Mouse (Mus musculus) lung, postnatal 0 days (tissue): ENCODE results near the gene Slc25a22. TPM values are rescaled to one million over a fixed set of nuclear protein-coding genes. Genes with fewer than 3 reads are reported as not detected.
A peak's percentile ranks its signal among the peaks of the same experiment; 100 is the strongest.

Experiments used
- ATAC-seq: fragments of 200-750 bp; cut with Nextera tagmentation; 2 replicates; pipeline ENCODE4 v1.8.0; 2017; ENCODE audit warnings: moderate library complexity
- DNase-seq: peaks from one replicate; pipeline ENCODE4 v3.0.0-alpha.2; 2016; ENCODE audit warnings: low spot score
- H3K27ac ChIP-seq: fragments of 300-500 bp; sonication (generic); 2 replicates; pipeline ENCODE4 v1.5.1; 2014; ENCODE audit warnings: antibody characterized with exemption, mild to moderate bottlenecking, low read length, mixed read lengths
- H3K27me3 ChIP-seq: fragments of 300-500 bp; sonication (generic); replicated peaks from 2 replicates; pipeline ENCODE4 v1.6.1; 2014; ENCODE audit warnings: low read length, mixed read lengths; ENCODE audit not compliant: insufficient read depth
- H3K36me3 ChIP-seq: fragments of 300-500 bp; sonication (generic); 2 replicates; pipeline ENCODE4 v1.6.1; 2014; ENCODE audit warnings: low read length, mixed read lengths; ENCODE audit not compliant: insufficient read depth
- H3K4me1 ChIP-seq: fragments of 300-500 bp; sonication (generic); 2 replicates; pipeline ENCODE4 v1.6.1; 2014; ENCODE audit warnings: antibody characterized with exemption, low read depth, low read length, mixed read lengths; ENCODE audit not compliant: insufficient read depth
- H3K4me2 ChIP-seq: fragments of 300-500 bp; sonication (generic); replicated peaks from 2 replicates; pipeline ENCODE4 v1.6.1; 2014; ENCODE audit warnings: low read depth, mild to moderate bottlenecking, low read length, moderate library complexity, mixed read lengths
- H3K4me3 ChIP-seq: fragments of 300-500 bp; sonication (generic); 2 replicates; pipeline ENCODE4 v1.5.1; 2014; ENCODE audit warnings: low read depth, low read length
- H3K9ac ChIP-seq: fragments of 300-500 bp; sonication (generic); replicated peaks from 2 replicates; pipeline ENCODE4 v1.6.1; 2014; ENCODE audit warnings: low read depth, mild to moderate bottlenecking
- H3K9me3 ChIP-seq: fragments of 300-500 bp; sonication (generic); 2 replicates; pipeline ENCODE4 v1.6.1; 2016; ENCODE audit warnings: low read length, mixed read lengths
- CTCF ChIP-seq: IDR thresholded peaks from 2 replicates; pipeline ENCODE4 v1.5.1; 2016; ENCODE audit warnings: antibody characterized with exemption, mild to moderate bottlenecking
- EP300 ChIP-seq: IDR thresholded peaks from 2 replicates; pipeline ENCODE4 v1.6.1; 2016; ENCODE audit warnings: antibody characterized with exemption, mild to moderate bottlenecking, control low read depth
- WGBS: fragments of 180-500 bp; shearing (Covaris S2); extraction: QIAGEN DNeasy Blood & Tissue Kit; methylation state at CpG from one replicate; pipeline ENCODE4 v1.1.7; 2014; 5-methylcytosine and 5-hydroxymethylcytosine counted together
- polyA plus RNA-seq: library from polyadenylated mRNA; unstranded; fragments of >200 nt; fragmentation: Nextera tagmentation; extraction: Ambion mirVana; gene quantifications from 2 replicates; pipeline ENCODE4 v1.2.1, GENCODE M21; 2015

Gene Slc25a22
- polyA plus RNA-seq, 1 experiment from 2014 or later = 12.3 TPM

GRCm38 (mm10) chr7:141484186-141485120 is 46.8 kb upstream of the Slc25a22 start:
- Histone ChIP-seq H3K4me3 (no peak overlapping the region), H3K9me3 (no peaks in the 10 kb centered on the region), H3K27me3 (0 out of 2 replicates have a peak, but pooled peaks cover 3% of the 10 kb centered on the region), H3K4me1 (peaks cover 19% of the 10 kb centered on the region), H3K4me2 (no peak overlapping the region), H3K27ac (no peak overlapping the region), H3K9ac (no peak overlapping the region), H3K36me3 (no peaks in the 10 kb centered on the region)
- ATAC-seq (no peak), DNase-seq (no peak)
- 68% methylated on average over 5 of the region's 5 CpGs for WGBS
- no peak for TF ChIP-seq CTCF
- no peak for TF ChIP-seq EP300

GRCm38 (mm10) chr7:141483114-141483653 is 45.5 kb upstream of the Slc25a22 start:
- no peak overlapping the region for H3K4me2 ChIP-seq
- DNase-seq (no peak), ATAC-seq (no peak)
- TF ChIP-seq CTCF (no peak), EP300 (no peak)
- no peaks in the 10 kb centered on the region for H3K9me3 ChIP-seq
- H3K9ac ChIP-seq = no peak overlapping the region
- no peaks in the 10 kb centered on the region for H3K36me3 ChIP-seq
- H3K27me3 ChIP-seq = 0 out of 2 replicates have a peak, but pooled peaks cover 3% of the 10 kb centered on the region
- H3K4me1 ChIP-seq = peaks cover 22% of the 10 kb centered on the region
- H3K27ac ChIP-seq = no peak overlapping the region
- WGBS = 79% methylated on average over 6 of the region's 6 CpGs
- no peak overlapping the region for H3K4me3 ChIP-seq

- H3K4me2 ChIP-seq = peak overlapping the region; percentile 88
- H3K27me3 ChIP-seq = 0 out of 2 replicates have a peak, but pooled peaks cover 3% of the 10 kb centered on the region
- ATAC-seq (no peak), DNase-seq (no peak)
- H3K27ac ChIP-seq = no peak overlapping the region
- TF ChIP-seq EP300 = no peak
- no peak for TF ChIP-seq CTCF
- 33% methylated on average over 11 of the region's 11 CpGs for WGBS
- peaks cover 28% of the 10 kb centered on the region for H3K4me1 ChIP-seq
- no peaks in the 10 kb centered on the region for H3K9me3 ChIP-seq
- no peaks in the 10 kb centered on the region for H3K36me3 ChIP-seq
- no peak overlapping the region for H3K9ac ChIP-seq
- H3K4me3 ChIP-seq = peak overlapping the region; percentile 39
Measured at GRCm38 (mm10) chr7:141482531-141483024, 44.9 kb upstream of the Slc25a22 start.

GRCm38 (mm10) chr7:141481498-141482401 is 44.1 kb upstream of the Slc25a22 start:
- Histone ChIP-seq H3K9ac (0 out of 2 replicates have a peak overlapping the region, but pooled peaks have one; percentile 5), H3K9me3 (no peaks in the 10 kb centered on the region), H3K4me1 (peaks cover 33% of the 10 kb centered on the region), H3K4me3 (peak overlapping the region; percentile 39), H3K4me2 (peak overlapping the region; percentile 88), H3K27ac (no peak overlapping the region), H3K27me3 (0 out of 2 replicates have a peak, but pooled peaks cover 3% of the 10 kb centered on the region), H3K36me3 (no peaks in the 10 kb centered on the region)
- DNase-seq = peak; percentile 74
- WGBS = 1% methylated on average over 46 of the region's 81 CpGs
- no peak for TF ChIP-seq EP300
- TF ChIP-seq CTCF = peak; percentile 66
- no peak for ATAC-seq

GRCm38 (mm10) chr7:141480842-141481497 is 43.3 kb upstream of the Slc25a22 start:
- Histone ChIP-seq H3K9me3 (no peaks in the 10 kb centered on the region), H3K27me3 (0 out of 2 replicates have a peak, but pooled peaks cover 3% of the 10 kb centered on the region), H3K4me1 (peaks cover 34% of the 10 kb centered on the region), H3K36me3 (no peaks in the 10 kb centered on the region), H3K9ac (no peak overlapping the region), H3K4me3 (no peak overlapping the region), H3K4me2 (peak overlapping the region; percentile 88), H3K27ac (no peak overlapping the region)
- TF ChIP-seq CTCF (peak; percentile 98), EP300 (no peak)
- ATAC-seq (peak; percentile 18), DNase-seq (peak; percentile 84)
- 11% methylated on average over 10 of the region's 10 CpGs for WGBS
